Mouse (Mus musculus) thymus, adult 2 months (tissue): Measurements from ENCODE around the gene Nup35. TPM values are rescaled to one million over a fixed set of nuclear protein-coding genes. Genes with fewer than 3 reads are reported as not detected.

ENCODE experiments used
- DNase-seq: peaks from one replicate; pipeline ENCODE4 v3.0.0; 2021
- H3K27ac ChIP-seq: fragments of 200-500 bp; 2 replicates; pipeline ENCODE4 v1.5.1; 2012; ENCODE audit warnings: low read length, control low read depth; ENCODE audit not compliant: control insufficient read depth, insufficient read depth
- H3K27me3 ChIP-seq: fragments of 200-500 bp; 2 replicates; pipeline ENCODE4 v1.6.1; 2012; ENCODE audit warnings: mild to moderate bottlenecking, low read length, moderate library complexity, mixed read lengths; ENCODE audit not compliant: control insufficient read depth, insufficient read depth
- H3K36me3 ChIP-seq: fragments of 200-500 bp; 2 replicates; pipeline ENCODE4 v1.6.1; 2012; ENCODE audit warnings: mild to moderate bottlenecking, low read length, moderate library complexity; ENCODE audit not compliant: control insufficient read depth, insufficient read depth
- H3K4me1 ChIP-seq: fragments of 200-500 bp; replicated peaks from 2 replicates; pipeline ENCODE4 v1.6.1; 2012; ENCODE audit warnings: low read length; ENCODE audit not compliant: control insufficient read depth, insufficient read depth
- H3K4me3 ChIP-seq: fragments of 200-500 bp; 2 replicates; pipeline ENCODE4 v1.5.1; 2012; ENCODE audit warnings: mild to moderate bottlenecking, low read length, control low read depth, moderate library complexity; ENCODE audit not compliant: control insufficient read depth, insufficient read depth
- CTCF ChIP-seq: fragments of 200-500 bp; IDR thresholded peaks from 2 replicates; pipeline ENCODE4 v1.5.1; 2012; ENCODE audit warnings: mild to moderate bottlenecking, control low read depth, low read length, moderate library complexity, borderline replicate concordance; ENCODE audit not compliant: control insufficient read depth, poor library complexity, insufficient read depth; ENCODE audit errors: extremely low read depth
- POLR2A ChIP-seq: fragments of 200-500 bp; IDR thresholded peaks from 2 replicates; pipeline ENCODE4 v1.6.1; 2012; ENCODE audit warnings: mild to moderate bottlenecking, low read length, control low read depth, moderate library complexity; ENCODE audit not compliant: control insufficient read depth, poor library complexity, insufficient read depth; ENCODE audit errors: extremely low read depth
- WGBS: fragments of 180-500 bp; shearing (Covaris S2); methylation state at CpG from one replicate; pipeline ENCODE4 v1.1.7; 2018; 5-methylcytosine and 5-hydroxymethylcytosine counted together
- polyA plus RNA-seq: library from polyadenylated mRNA; depleted of rRNA; stranded (reverse); fragments of >200 nt; gene quantifications from 2 replicates; pipeline ENCODE4 v1.2.3, GENCODE M21; 2012; rRNA removed

Nup35 gene
- 38.1 and 48.3 TPM in 2 replicates for polyA plus RNA-seq

DNA sequence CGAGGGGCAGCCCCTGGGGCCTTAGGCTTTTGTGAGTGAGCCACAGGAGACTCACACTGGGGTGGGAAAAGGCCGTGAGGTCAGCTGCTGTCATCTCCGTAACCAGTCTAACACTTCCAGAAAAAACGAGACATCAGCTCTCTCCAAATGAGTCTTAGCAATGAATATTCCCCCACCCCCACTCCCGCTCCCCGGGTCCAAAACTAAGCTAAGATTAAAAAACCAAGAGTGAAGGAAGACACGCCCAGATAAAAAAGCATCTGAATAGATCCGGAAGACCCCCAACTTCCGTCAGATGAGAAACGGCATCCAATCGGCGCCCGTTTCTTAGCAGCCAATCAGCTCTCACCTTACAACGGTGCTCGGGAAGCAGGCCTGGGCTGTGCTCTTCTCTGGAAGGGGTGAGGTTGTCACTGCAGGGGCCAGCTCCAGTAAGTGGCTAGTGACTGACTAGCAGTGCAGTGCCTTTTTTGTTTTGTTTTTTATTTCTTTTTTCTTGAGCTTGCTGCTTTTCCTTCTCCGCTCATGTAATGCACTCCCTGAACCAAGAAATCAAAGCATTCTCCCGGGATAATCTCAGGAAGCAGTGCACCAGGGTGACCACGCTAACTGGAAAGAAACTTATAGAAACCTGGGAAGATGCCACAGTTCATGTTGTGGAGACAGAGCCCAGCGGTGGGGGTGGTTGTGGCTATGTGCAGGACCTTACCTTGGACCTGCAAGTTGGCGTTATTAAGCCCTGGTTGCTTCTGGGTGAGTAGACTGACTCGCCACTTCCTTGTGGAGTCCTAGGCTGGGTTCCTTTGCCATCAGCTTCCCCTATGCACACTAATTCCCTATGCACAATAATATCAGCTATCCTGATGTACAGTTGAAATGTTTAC, at the start of gene Nup35, which contains the start of gene Dusp19:
TSS of gene Nup35 (plus strand) at position 383 of the 884 bp plus-strand sequence.
TSS of gene Dusp19 (plus strand) at position 192 of the 884 bp plus-strand sequence.
- Histone ChIP-seq H3K27ac (peak within 1 kb of the TSS; percentile 30; the same call in 1 of the 2 replicates), H3K27me3 (no peaks in the 10 kb centered on the region), H3K4me1 (0 out of 2 replicates have a peak, but pooled peaks cover 2% of the 10 kb centered on the region), H3K36me3 (no peaks in the 10 kb centered on the region), H3K4me3 (peak within 1 kb of the TSS; percentile 59)
- DNase-seq, result peak; percentile 92
- TF ChIP-seq POLR2A (peak; percentile 73; the same call in 1 of the 2 replicates), CTCF (no peak)
- 3% methylated on average over 21 of the region's 21 CpGs for WGBS

- no peak overlapping the region for H3K4me3 ChIP-seq
- DNase-seq, result no peak
- no peaks in the 10 kb centered on the region for H3K27me3 ChIP-seq
- TF ChIP-seq POLR2A (no peak), CTCF (no peak)
- 93% methylated on average over 4 of the region's 4 CpGs for WGBS
- H3K4me1 ChIP-seq, result no peaks in the 10 kb centered on the region
- H3K27ac ChIP-seq, result no peak overlapping the region
- no peaks in the 10 kb centered on the region for H3K36me3 ChIP-seq
Observed at GRCm38 (mm10) chr2:80567411-80567810, 49.6 kb upstream of the Nup35 start.

GRCm38 (mm10) chr2:80570656-80571055, 46.4 kb upstream of the Nup35 start:
- no peak overlapping the region for H3K27ac ChIP-seq
- 79% methylated on average over 4 of the region's 4 CpGs for WGBS
- no peaks in the 10 kb centered on the region for H3K36me3 ChIP-seq
- no peak for TF ChIP-seq POLR2A
- H3K4me3 ChIP-seq, result no peak overlapping the region
- H3K4me1 ChIP-seq, result no peaks in the 10 kb centered on the region
- no peak for DNase-seq
- no peaks in the 10 kb centered on the region for H3K27me3 ChIP-seq

- 87% methylated on average over 1 of the region's 1 CpGs for WGBS
- no peak overlapping the region for H3K4me3 ChIP-seq
- no peak for DNase-seq
- no peak for TF ChIP-seq CTCF
- TF ChIP-seq POLR2A, result no peak
- no peaks in the 10 kb centered on the region for H3K36me3 ChIP-seq
- H3K4me1 ChIP-seq, result peaks cover 7% of the 10 kb centered on the region
- no peak overlapping the region for H3K27ac ChIP-seq
- H3K27me3 ChIP-seq, result peaks cover 15% of the 10 kb centered on the region
Observed at GRCm38 (mm10) chr2:80577286-80577685, 39.8 kb upstream of the Nup35 start.

GRCm38 (mm10) chr2:80579253-80579891, 37.7 kb upstream of the Nup35 start:
- TF ChIP-seq POLR2A, result no peak
- no peak for TF ChIP-seq CTCF
- Histone ChIP-seq H3K4me3 (no peak overlapping the region), H3K27ac (no peak overlapping the region), H3K27me3 (peaks cover 15% of the 10 kb centered on the region), H3K4me1 (peaks cover 7% of the 10 kb centered on the region), H3K36me3 (no peaks in the 10 kb centered on the region)
- no peak for DNase-seq
- WGBS, result 3% methylated on average over 6 of the region's 6 CpGs

DNA sequence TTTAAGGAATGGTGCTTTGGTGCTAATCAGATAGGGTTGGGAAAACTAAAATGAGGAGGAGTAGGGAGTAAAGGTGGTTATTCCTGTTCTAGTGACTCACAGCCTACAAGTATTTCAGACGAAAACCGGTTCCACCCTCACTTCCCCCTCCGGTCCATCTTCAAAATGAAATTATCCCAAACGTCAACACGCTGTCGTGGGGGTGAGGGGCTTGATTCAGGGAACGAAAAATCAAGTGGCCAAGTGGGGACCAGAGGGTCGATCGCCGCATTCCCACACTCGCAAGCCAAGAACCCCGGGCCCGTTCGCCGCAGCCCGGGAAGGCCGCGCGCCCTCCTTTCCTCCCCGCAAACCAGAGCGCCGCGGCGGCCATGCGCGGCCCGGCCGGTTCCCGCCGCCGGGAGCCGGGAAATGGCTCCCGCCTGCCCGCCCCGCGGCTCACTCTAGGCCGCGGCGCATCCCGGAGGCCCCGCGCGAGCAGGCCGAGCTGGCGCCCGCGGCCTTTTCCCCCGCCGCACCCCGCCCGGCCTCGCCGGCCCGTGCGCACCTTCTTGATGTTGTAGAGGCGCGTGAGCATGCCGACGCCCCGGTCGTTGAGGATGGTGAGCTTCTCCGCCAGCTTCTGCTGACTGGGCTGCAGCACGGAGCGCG, 36.6 kb upstream of the Nup35 start:
- WGBS, result 2% methylated on average over 65 of the region's 65 CpGs
- H3K27me3 ChIP-seq, result peaks cover 15% of the 10 kb centered on the region
- H3K4me3 ChIP-seq, result peak overlapping the region; percentile 52
- no peak overlapping the region for H3K27ac ChIP-seq
- H3K4me1 ChIP-seq, result peaks cover 7% of the 10 kb centered on the region
- H3K36me3 ChIP-seq, result no peaks in the 10 kb centered on the region
- no peak for TF ChIP-seq POLR2A
- no peak for TF ChIP-seq CTCF
- DNase-seq, result peak; percentile 16
